Mouse (Mus musculus): Measurements from ENCODE around the gene Il13. TPM values are rescaled to one million over a fixed set of nuclear protein-coding genes. Genes with fewer than 3 reads are reported as not detected.

The Il13 gene
- polyA plus RNA-seq, 1 experiment, result not detected

DNA sequence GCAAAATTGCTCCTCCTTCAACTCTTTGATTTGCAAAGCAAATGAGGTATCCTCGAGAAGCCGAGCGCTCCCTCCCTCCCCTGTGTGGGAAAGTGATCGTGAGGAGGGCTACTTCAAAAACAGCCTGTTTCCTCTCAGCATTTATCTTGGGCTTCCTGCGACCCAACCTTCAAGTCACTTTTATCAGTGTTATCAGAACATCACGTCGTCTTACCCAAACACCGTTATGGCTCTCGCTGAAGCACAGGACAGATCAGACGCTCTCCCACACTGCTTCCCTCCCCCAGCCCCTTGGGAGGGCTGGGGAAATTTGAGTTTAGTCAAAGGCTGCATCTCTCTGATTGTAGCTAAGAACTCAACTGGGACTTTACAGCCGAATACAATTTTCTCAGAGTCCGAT lies 28.9 kb downstream of the Il13 start:
- no peak for TF ChIP-seq CTCF (IDR thresholded peaks at IDR 0.05; ENCODE audit: borderline replicate concordance, insufficient read depth, low read depth, low read length)
- TF ChIP-seq POLR2A (IDR thresholded peaks at IDR 0.05; ENCODE audit: borderline replicate concordance, insufficient read depth, low read length), result no peak

DNA sequence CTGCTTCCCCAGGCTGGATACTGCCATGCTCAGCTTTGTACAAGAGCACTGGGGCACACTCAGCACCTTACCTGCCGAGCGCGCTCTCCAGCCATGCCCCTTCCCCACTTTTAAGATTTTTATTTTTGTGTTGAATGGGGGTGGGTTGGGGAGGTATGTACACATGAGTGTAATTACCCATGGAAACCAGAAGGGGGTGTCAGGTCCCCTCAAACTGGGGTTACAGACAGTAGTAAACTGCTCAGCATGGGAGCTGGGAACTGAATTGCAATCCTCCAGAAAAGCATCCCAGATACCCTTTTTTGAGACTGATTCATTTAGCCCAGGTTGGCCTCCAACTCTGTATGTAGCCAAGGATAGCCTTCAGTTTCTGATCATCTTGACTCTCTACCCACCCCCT lies 29.5 kb downstream of the Il13 start:
- Histone ChIP-seq H3K27ac (ENCODE audit: insufficient read depth, low read length) (no peak overlapping the region), H3K4me3 (replicated peaks; ENCODE audit: insufficient read depth, low read depth, low read length) (no peak overlapping the region), H3K27me3 (ENCODE audit: control insufficient read depth, insufficient read depth, low read length) (no peaks in the 10 kb centered on the region), H3K4me1 (ENCODE audit: control insufficient read depth, insufficient read depth, low read length) (no peaks in the 10 kb centered on the region)
- TF ChIP-seq POLR2A (IDR thresholded peaks at IDR 0.05; ENCODE audit: borderline replicate concordance, insufficient read depth, low read length) (no peak), CTCF (IDR thresholded peaks at IDR 0.05; ENCODE audit: borderline replicate concordance, insufficient read depth, low read depth, low read length) (peak; percentile 18; the same call in 1 of the 2 replicates)
- WGBS, result 98% methylated on average over 3 of the region's 3 CpGs
- no peak for DNase-seq

More for the DNA sequence above, 28.9 kb downstream of the Il13 start:
- DNase-seq, result no peak
- 33% methylated on average over 12 of the region's 12 CpGs for WGBS
- Histone ChIP-seq H3K4me1 (ENCODE audit: control insufficient read depth, insufficient read depth, low read length) (no peaks in the 10 kb centered on the region), H3K27me3 (ENCODE audit: control insufficient read depth, insufficient read depth, low read length) (no peaks in the 10 kb centered on the region), H3K4me3 (replicated peaks; ENCODE audit: insufficient read depth, low read depth, low read length) (no peak overlapping the region), H3K27ac (ENCODE audit: insufficient read depth, low read length) (no peak overlapping the region)

DNA sequence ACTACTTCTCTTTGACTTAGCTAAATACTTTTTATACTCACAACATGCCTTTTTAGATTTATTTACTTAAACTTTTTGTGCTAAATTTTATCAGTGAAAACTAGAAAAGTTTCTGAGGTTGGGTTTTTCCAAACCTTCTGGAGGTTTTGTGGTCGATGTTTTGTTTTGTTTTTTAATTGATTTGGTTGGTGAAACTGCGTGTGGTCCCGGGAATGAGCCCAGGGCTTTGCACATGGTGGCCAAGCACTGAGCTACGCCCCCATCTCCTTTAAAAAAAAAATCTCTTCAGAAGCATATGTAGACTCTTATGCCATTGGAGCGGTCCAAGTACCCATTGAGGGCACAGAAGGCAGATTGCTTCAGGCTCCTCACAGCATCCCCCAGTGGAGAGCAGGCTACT lies 43.4 kb downstream of the Il13 start:
- WGBS, result 84% methylated on average over 5 of the region's 5 CpGs
- TF ChIP-seq POLR2A (IDR thresholded peaks at IDR 0.05; ENCODE audit: borderline replicate concordance, insufficient read depth, low read length) (no peak), CTCF (IDR thresholded peaks at IDR 0.05; ENCODE audit: borderline replicate concordance, insufficient read depth, low read depth, low read length) (no peak)
- Histone ChIP-seq H3K27me3 (ENCODE audit: control insufficient read depth, insufficient read depth, low read length) (no peaks in the 10 kb centered on the region), H3K4me3 (replicated peaks; ENCODE audit: insufficient read depth, low read depth, low read length) (no peak overlapping the region), H3K27ac (ENCODE audit: insufficient read depth, low read length) (no peak overlapping the region), H3K4me1 (ENCODE audit: control insufficient read depth, insufficient read depth, low read length) (no peaks in the 10 kb centered on the region)
- no peak for DNase-seq

DNA sequence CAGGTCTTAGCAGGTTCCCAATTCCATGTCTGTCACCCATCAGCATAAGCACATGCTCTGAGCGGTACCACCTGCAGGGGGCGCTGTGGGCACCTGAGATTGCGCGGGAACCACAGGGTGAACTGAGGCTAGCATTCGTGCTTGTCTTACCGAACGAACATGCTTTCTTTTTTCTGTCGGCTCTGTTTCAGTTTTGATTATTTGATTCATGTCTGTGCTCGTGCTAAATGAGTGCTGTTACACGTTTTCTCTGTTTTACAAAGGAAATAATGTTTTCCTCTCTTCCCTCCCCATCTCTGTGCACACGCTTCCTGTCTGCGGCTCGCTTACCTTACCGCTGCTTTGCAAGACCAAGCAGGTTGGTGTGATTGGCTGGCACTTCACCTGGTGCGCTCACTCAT lies 44.1 kb downstream of the Il13 start:
- Histone ChIP-seq H3K4me3 (replicated peaks; ENCODE audit: insufficient read depth, low read depth, low read length) (no peak overlapping the region), H3K4me1 (ENCODE audit: control insufficient read depth, insufficient read depth, low read length) (no peaks in the 10 kb centered on the region), H3K27ac (ENCODE audit: insufficient read depth, low read length) (no peak overlapping the region), H3K27me3 (ENCODE audit: control insufficient read depth, insufficient read depth, low read length) (no peaks in the 10 kb centered on the region)
- TF ChIP-seq POLR2A (IDR thresholded peaks at IDR 0.05; ENCODE audit: borderline replicate concordance, insufficient read depth, low read length) (no peak), CTCF (IDR thresholded peaks at IDR 0.05; ENCODE audit: borderline replicate concordance, insufficient read depth, low read depth, low read length) (peak; percentile 67)
- peak in 1 of 2 experiments; percentile 37 for DNase-seq
- WGBS, result 54% methylated on average over 15 of the region's 15 CpGs

DNA sequence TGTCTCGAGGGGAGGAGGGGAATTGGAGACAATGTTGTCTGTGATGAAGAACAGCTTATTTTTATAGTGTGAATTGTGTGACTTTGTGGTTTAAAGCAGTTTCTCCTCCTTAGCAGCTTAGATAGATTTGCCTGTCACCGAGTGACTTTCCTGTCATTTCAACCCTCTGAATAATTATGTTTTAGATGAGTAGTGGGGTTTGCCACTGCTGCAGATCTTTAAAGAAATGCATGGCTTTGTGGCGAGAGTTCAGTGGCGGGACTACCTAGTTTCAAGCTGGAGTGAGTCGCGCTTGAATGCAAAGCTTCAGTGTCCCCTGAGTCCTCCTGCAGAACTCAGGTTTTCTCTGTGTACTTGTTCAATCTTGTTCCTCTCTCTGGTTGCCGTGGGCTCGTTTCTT lies 46.2 kb downstream of the Il13 start:
- WGBS, result 74% methylated on average over 8 of the region's 8 CpGs
- Histone ChIP-seq H3K4me1 (ENCODE audit: control insufficient read depth, insufficient read depth, low read length) (no peaks in the 10 kb centered on the region), H3K27me3 (ENCODE audit: control insufficient read depth, insufficient read depth, low read length) (no peaks in the 10 kb centered on the region), H3K27ac (ENCODE audit: insufficient read depth, low read length) (no peak overlapping the region), H3K4me3 (replicated peaks; ENCODE audit: insufficient read depth, low read depth, low read length) (no peak overlapping the region)
- TF ChIP-seq POLR2A (IDR thresholded peaks at IDR 0.05; ENCODE audit: borderline replicate concordance, insufficient read depth, low read length) (no peak), CTCF (IDR thresholded peaks at IDR 0.05; ENCODE audit: borderline replicate concordance, insufficient read depth, low read depth, low read length) (no peak)
- DNase-seq, result no peak

DNA sequence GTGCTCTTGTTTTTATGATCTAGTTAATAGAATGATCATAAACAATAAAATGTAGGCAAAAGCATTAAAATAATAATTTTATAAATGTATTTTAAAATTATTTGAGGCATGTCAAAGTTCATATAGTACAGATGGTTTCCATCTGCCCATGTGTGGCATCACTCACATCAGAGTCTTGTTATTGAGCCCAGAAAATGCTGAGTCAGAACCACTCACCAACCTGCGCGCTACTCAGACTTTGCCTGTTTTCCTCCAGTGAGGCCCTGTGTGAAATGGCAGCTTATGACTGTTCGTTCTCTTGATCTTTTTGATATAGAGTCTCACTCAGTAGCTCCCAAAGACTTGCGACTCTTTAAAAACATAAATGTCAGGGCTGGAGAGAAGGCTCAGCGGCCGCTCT lies 49.0 kb downstream of the Il13 start:
- no peak for TF ChIP-seq CTCF (IDR thresholded peaks at IDR 0.05; ENCODE audit: borderline replicate concordance, insufficient read depth, low read depth, low read length)
- no peak for TF ChIP-seq POLR2A (IDR thresholded peaks at IDR 0.05; ENCODE audit: borderline replicate concordance, insufficient read depth, low read length)
- Histone ChIP-seq H3K27me3 (ENCODE audit: control insufficient read depth, insufficient read depth, low read length) (no peaks in the 10 kb centered on the region), H3K4me3 (replicated peaks; ENCODE audit: insufficient read depth, low read depth, low read length) (no peak overlapping the region), H3K4me1 (ENCODE audit: control insufficient read depth, insufficient read depth, low read length) (no peaks in the 10 kb centered on the region), H3K27ac (ENCODE audit: insufficient read depth, low read length) (no peak overlapping the region)
- WGBS, result 85% methylated on average over 6 of the region's 6 CpGs
- no peak for DNase-seq

DNA sequence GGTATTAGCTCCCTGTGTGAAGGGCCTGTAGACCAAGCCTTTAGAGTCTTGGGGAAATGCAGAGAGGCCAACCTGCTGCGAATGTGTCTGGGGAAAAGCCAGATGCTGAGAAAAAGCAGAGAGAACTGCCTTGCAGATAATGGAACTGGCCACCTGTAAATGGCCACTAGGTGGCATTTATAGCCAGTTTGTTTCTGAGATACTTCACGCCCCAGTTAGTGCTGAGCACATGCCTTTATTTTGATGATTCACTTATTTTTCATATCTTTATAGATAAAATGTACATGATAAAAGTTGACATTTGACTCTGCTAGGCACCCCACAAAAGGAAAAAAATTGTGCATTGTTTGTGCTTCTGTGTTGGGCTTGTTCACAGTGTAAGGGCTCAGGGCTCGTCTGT lies 49.7 kb downstream of the Il13 start:
- Histone ChIP-seq H3K27me3 (ENCODE audit: control insufficient read depth, insufficient read depth, low read length) (no peaks in the 10 kb centered on the region), H3K4me1 (ENCODE audit: control insufficient read depth, insufficient read depth, low read length) (no peaks in the 10 kb centered on the region), H3K4me3 (replicated peaks; ENCODE audit: insufficient read depth, low read depth, low read length) (no peak overlapping the region), H3K27ac (ENCODE audit: insufficient read depth, low read length) (no peak overlapping the region)
- peak in 1 of 2 experiments; percentile 37 for DNase-seq
- 50% methylated on average over 3 of the region's 3 CpGs for WGBS
- TF ChIP-seq CTCF (IDR thresholded peaks at IDR 0.05; ENCODE audit: borderline replicate concordance, insufficient read depth, low read depth, low read length) (peak; percentile 46; the same call in 1 of the 2 replicates), POLR2A (IDR thresholded peaks at IDR 0.05; ENCODE audit: borderline replicate concordance, insufficient read depth, low read length) (no peak)

DNA sequence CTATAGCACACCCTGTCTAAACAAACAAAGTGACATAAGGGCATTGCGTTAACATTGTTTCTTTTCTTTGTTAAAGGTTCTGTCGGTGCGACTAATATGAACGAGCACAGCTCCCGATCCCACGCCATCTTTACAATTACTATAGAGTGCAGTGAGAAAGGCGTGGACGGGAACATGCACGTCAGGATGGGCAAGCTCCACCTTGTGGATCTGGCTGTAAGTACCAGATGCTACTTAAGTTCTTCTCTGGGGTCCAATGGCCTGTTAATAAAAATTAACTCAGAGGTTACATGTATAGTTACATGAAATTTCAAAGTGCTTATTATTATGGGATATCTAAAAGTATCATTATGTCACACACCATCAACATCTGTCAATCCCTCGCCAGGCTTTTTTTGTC lies 51.4 kb downstream of the Il13 start:
- WGBS, result 56% methylated on average over 10 of the region's 10 CpGs
- H3K4me3 ChIP-seq (replicated peaks; ENCODE audit: insufficient read depth, low read depth, low read length), result no peak overlapping the region
- no peak for DNase-seq
- TF ChIP-seq POLR2A (IDR thresholded peaks at IDR 0.05; ENCODE audit: borderline replicate concordance, insufficient read depth, low read length) (no peak), CTCF (IDR thresholded peaks at IDR 0.05; ENCODE audit: borderline replicate concordance, insufficient read depth, low read depth, low read length) (peak; percentile 51; the same call in 1 of the 2 replicates)
- H3K27me3 ChIP-seq (ENCODE audit: control insufficient read depth, insufficient read depth, low read length), result no peaks in the 10 kb centered on the region
- H3K27ac ChIP-seq (ENCODE audit: insufficient read depth, low read length), result no peak overlapping the region
- H3K4me1 ChIP-seq (ENCODE audit: control insufficient read depth, insufficient read depth, low read length), result no peaks in the 10 kb centered on the region

Other genes with a start within 250 kb of the Il13 start
- not detected in 2 replicates for gene Leap2, start 211.5 kb downstream of the Il13 start, polyA plus RNA-seq (2012; rRNA removed)
- gene Uqcrq, start 203.9 kb downstream of the Il13 start, polyA plus RNA-seq (2012; rRNA removed), result 447 and 454 TPM in 2 replicates
- 2.2 and 2.5 TPM in 2 replicates for gene Gdf9, start 203.7 kb downstream of the Il13 start, polyA plus RNA-seq (2012; rRNA removed)
- 0.06 TPM in 1 of 2 replicates, not detected in the other for gene Gm10447, start 177.6 kb downstream of the Il13 start, polyA plus RNA-seq (2012; rRNA removed)
- 7.7 and 8.8 TPM in 2 replicates for gene Shroom1, start 177.5 kb downstream of the Il13 start, polyA plus RNA-seq (2012; rRNA removed)
- gene Gm9837, start 164.2 kb downstream of the Il13 start, polyA plus RNA-seq (2012; rRNA removed), result not detected in 2 replicates
- 0.65 and 1.6 TPM in 2 replicates for gene Gm9945, start 154.5 kb downstream of the Il13 start, polyA plus RNA-seq (2012; rRNA removed)
- gene Sowaha, start 154.4 kb downstream of the Il13 start, polyA plus RNA-seq (2012; rRNA removed), result 23.1 and 27.1 TPM in 2 replicates
- 318 and 354 TPM in 2 replicates for gene Sept8, start 115.4 kb downstream of the Il13 start, polyA plus RNA-seq (2012; rRNA removed)
- gene Kif3a, start 67.3 kb downstream of the Il13 start, polyA plus RNA-seq (2012; rRNA removed), result 91.1 and 93.2 TPM in 2 replicates
- not detected in 2 replicates for gene Il4, start 16.0 kb downstream of the Il13 start, polyA plus RNA-seq (2012; rRNA removed)
- 5.4 TPM in 2 replicates for gene Rad50, start 72.6 kb upstream of the Il13 start, polyA plus RNA-seq (2012; rRNA removed)
- gene Il5, start 86.1 kb upstream of the Il13 start, polyA plus RNA-seq (2012; rRNA removed), result 0.16 and 0.22 TPM in 2 replicates
- 5.6 and 6.0 TPM in 2 replicates for gene Irf1, start 135.3 kb upstream of the Il13 start, polyA plus RNA-seq (2012; rRNA removed)
- 0.32 and 0.44 TPM in 2 replicates for gene Gm17334, start 138.5 kb upstream of the Il13 start, polyA plus RNA-seq (2012; rRNA removed)
- gene Gm12216, start 224.6 kb upstream of the Il13 start, polyA plus RNA-seq (2012; rRNA removed), result 1.2 and 1.8 TPM in 2 replicates